Mouse (Mus musculus) inflammation-experienced regulatory T-cells (primary cell): ENCODE results near the gene Ahcyl1. TPM values are rescaled to one million over a fixed set of nuclear protein-coding genes. Genes with fewer than 3 reads are reported as not detected.

ENCODE experiments used
- polyA plus RNA-seq, 2 experiments: library from polyadenylated mRNA; unstranded; fragments of 100-300 nt; shearing (Covaris generic); gene quantifications; one replicate each; pipeline ENCODE4 v1.2.1; 2017

The Ahcyl1 gene
- 10 to 100 TPM; 98.7 to 99.3 TPM for polyA plus RNA-seq

DNA sequence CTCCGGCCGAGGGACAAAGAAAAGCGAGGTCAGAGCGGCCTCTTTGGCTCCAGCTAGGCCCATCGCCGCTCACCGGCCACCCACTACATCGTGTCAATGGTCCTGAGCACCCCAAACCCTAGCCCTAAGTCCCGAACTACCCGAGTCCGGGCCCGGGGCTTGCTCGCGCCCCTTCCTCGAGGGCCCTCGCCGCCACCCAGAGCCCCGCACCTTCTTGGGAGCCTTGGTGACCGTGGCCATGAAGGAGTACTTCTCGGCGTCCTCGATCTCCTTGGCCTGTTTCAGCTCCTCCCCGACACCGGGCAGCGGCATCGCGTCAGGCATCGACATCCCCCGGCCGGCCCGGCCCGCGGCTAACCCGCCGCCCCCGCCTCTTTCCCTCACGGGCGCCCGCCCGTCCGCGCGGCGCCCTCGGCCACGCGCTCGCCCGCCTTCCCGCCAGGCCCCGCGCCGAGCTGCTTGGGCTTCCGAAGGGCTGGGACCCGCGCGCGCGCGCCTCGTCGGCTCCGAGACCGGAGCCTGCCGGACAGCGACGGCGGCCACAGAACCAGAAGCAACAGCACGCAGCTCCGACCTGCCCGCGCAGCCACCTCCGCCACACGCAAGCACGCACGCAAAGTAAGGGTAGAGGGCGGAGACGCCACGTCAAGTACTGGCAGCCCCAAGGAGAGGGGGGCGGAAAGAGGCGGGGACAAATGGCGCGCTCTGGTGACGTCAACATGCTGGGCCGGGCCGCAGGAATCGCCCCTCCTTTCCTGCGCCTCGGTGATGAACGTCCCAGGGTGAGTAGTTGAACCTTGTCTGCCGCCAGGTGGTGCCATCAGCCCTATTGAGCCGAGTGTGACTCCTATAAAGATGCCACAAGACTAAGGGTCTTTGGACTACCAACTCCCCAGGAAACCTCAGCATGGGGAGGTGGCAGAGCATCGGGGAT lies at the start of gene Ahcyl1:
Ahcyl1 (minus strand) TSS at position 613 of the 934 bp plus-strand sequence.

DNA sequence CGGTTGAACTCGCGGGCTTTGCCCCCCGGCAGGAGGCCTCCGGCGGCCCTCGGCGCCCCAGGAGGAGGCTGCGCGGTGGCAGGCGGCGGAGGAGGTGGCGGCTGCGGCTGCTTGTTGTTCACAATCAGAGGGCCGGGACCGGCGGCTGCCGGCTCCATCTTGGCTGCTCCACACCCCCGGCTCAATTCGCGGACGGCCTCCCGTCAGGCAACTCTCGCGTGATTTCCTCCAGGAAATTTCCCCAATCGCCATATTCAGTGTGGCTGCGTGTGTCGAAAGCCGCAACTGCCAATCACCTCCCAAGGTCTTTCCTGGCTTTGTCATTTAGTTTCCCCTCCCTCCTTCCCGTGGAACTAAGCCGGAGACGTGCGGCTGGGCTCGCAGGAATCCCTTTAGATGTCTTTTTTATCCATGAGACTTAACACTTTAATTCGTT lies 64.8 kb downstream of the Ahcyl1 start, which contains the start of gene Strip1:
Strip1 (minus strand) TSS at position 172 of the 436 bp plus-strand sequence.

DNA sequence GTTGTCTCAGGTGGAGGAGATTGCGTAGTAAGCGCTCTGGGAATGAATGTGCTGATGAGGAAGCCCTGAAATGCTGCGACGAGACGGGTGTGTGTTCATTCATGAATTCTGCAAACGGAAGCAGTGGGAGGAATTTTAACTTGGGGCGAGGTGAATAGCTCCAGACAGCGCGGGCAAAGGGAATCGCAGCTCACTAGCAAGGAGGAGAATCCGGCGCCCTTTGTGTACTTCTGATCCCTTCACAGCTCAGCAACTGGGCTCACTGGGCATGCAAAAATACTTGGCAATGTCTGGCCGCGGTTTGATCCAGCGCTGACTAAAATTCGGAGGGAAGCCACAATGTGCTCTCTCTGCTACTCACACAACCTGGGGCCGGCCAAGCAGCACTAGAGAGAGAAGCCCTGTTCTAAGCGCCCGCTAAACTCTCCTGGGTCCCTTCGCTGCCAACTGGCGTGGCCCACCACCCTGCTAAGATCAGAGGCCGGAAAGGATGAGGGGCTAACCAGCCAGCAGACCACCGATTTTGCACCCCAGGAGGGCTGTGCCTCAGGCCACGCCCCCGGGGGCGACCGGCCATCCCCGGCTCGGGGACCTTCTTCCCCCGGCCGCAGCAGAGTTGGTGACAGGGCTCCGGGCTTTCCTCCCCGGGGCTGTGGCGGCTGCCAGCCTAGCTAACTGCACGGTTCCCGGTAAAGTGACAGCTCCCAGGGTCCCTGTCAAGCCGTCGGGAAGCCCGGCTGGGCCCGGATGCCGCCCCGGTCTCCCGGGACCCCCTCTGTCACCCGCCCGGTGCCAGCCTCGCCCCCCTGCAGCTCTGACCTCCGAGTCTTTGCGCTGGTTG lies 65.5 kb downstream of the Ahcyl1 start, which contains the start of gene Gm10961:
Gm10961 (plus strand) TSS at position 641 of the 841 bp plus-strand sequence.

Other genes starting within 250 kb of the Ahcyl1 start
- gene Kcnc4, start 237.0 kb downstream of the Ahcyl1 start, polyA plus RNA-seq, result under 1 TPM; 0.06 to 0.07 TPM
- gene Slc6a17, start 178.5 kb downstream of the Ahcyl1 start, polyA plus RNA-seq, result under 1 TPM; 0.07 to 0.97 TPM
- 1 to 10 TPM in 1 of 2 experiments, not detected in 1; 1.2 TPM for gene Ubl4b, start 141.5 kb downstream of the Ahcyl1 start, polyA plus RNA-seq
- under 1 TPM in 1 of 2 experiments, not detected in 1; 0.34 TPM for gene Alx3, start 101.5 kb downstream of the Ahcyl1 start, polyA plus RNA-seq
- not detected for gene Gm10961, start 65.2 kb downstream of the Ahcyl1 start, polyA plus RNA-seq
- 10 to 100 TPM; 54.5 to 61.1 TPM for gene Strip1, start 64.9 kb downstream of the Ahcyl1 start, polyA plus RNA-seq
- 10 to 100 TPM; 59.3 to 75.4 TPM for gene Csf1, start 63.9 kb upstream of the Ahcyl1 start, polyA plus RNA-seq
- gene Eps8l3, start 180.7 kb upstream of the Ahcyl1 start, polyA plus RNA-seq, result not detected
- gene Gstm5, start 199.3 kb upstream of the Ahcyl1 start, polyA plus RNA-seq, result 1 to 10 TPM in 1 of 2 experiments, under 1 TPM in 1; 0.83 to 2.7 TPM
- gene Gstm7, start 235.3 kb upstream of the Ahcyl1 start, polyA plus RNA-seq, result 1 to 10 TPM in 1 of 2 experiments, under 1 TPM in 1; 0.86 to 1.1 TPM
- gene Gstm6, start 247.2 kb upstream of the Ahcyl1 start, polyA plus RNA-seq, result under 1 TPM in 1 of 2 experiments, not detected in 1; 0.92 TPM